In the genomic region with DNA sequence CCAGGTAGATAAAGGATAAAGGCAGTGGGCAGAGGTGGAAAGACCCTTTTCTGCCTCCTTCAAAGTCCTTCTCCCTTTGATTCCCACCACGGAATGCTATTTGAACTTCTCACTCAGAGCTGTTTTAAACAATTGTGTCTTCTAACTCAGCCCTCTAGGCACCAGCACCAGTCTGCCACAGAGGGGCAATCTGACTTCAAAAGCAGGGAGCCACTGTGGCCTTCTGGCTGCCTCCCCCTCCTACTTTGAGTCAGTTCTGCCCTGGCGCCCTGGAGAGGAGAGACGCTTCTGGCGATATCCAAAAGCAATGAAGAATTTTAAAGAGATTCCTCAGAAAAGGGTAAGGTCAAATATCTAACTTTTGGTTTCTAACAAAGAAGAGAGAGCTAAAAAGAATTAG, we compare ENCODE assay signal across 16 mouse cellular contexts.
"Had no signal": no experiment of that assay in that cellular context is flagged by ENCODE, and none has a peak within 500 bp of the region (broad histone marks: within the 10 kb centered on the region; RNA-seq: fewer than 3 reads in every experiment).

No protein-coding gene starts in this region.

- H3K9ac ChIP-seq: limb, embryonic 12.5 days; liver, embryonic 13.5 days; liver, postnatal 0 days; lung, embryonic 15.5 days; neural tube, embryonic 15.5 days had no signal

- H3K36me3 ChIP-seq: liver, embryonic 13.5 days; neural tube, embryonic 15.5 days had no signal

- H3K27me3 ChIP-seq: limb, embryonic 12.5 days; liver, embryonic 13.5 days; lung, embryonic 15.5 days; neural tube, embryonic 15.5 days had no signal

- H3K4me1 ChIP-seq: lung, embryonic 15.5 days had no signal

- H3K9me3 ChIP-seq: limb, embryonic 12.5 days; liver, embryonic 13.5 days; lung, embryonic 15.5 days; megakaryocyte, embryonic 14.5 days; neural tube, embryonic 15.5 days had no signal

- H3K27ac ChIP-seq: kidney, postnatal 0 days; layer of hippocampus, adult 2 months; limb, embryonic 12.5 days; liver, embryonic 13.5 days; lung, embryonic 15.5 days; macrophage; neural tube, embryonic 15.5 days; stomach, postnatal 0 days had no signal

- ATAC-seq: liver, postnatal 0 days had no signal

- H3K4me2 ChIP-seq: limb, embryonic 12.5 days; liver, embryonic 13.5 days; lung, embryonic 15.5 days; neural tube, embryonic 15.5 days had no signal

- H3K4me3 ChIP-seq: layer of hippocampus, adult 2 months; limb, embryonic 12.5 days; liver, embryonic 13.5 days; lung, embryonic 15.5 days; megakaryocyte, embryonic 14.5 days; myocyte; neural tube, embryonic 15.5 days had no signal

- DNase-seq: kidney, postnatal 36 days; liver; liver, embryonic 13.5 days; liver, postnatal 0 days; lung, postnatal 14 days; right cerebral cortex, adult 18-20 months; thymus, postnatal 4 days had no signal
